Comparison of ENCODE assay signal across 29 mouse cellular contexts in genomic region chr2:178450961-178451360, GRCm38 (mm10). TPM values are rescaled to one million over a fixed set of nuclear protein-coding genes. Genes with fewer than 3 reads are reported as not detected.
"Had no signal": no experiment of that assay in that cellular context is flagged by ENCODE, and none has a peak within 500 bp of the region (broad histone marks: within the 10 kb centered on the region; RNA-seq: fewer than 3 reads in every experiment).

No protein-coding gene starts in this region.

- H3K4me2 ChIP-seq: heart, embryonic 11.5 days; hindbrain, embryonic 14.5 days; intestine, embryonic 15.5 days; limb, embryonic 13.5 days; limb, embryonic 15.5 days; liver, embryonic 12.5 days had no signal

- ATAC-seq: hindbrain, embryonic 16.5 days; inflammation-experienced regulatory T-cells, adult 6 months; intestine, embryonic 15.5 days; intestine, postnatal 0 days; liver, embryonic 12.5 days had no signal

- H3K27ac ChIP-seq: gastrocnemius, adult 2 months; heart, adult 2 months; hindbrain, embryonic 14.5 days; intestine, embryonic 15.5 days; layer of hippocampus, adult 2 months; left cerebral cortex, adult 2 months; limb, embryonic 13.5 days; limb, embryonic 15.5 days; liver, embryonic 12.5 days; liver, embryonic 14.5 days had no signal

- H3K27me3 ChIP-seq: intestine, embryonic 15.5 days; limb, embryonic 13.5 days; limb, embryonic 15.5 days; liver, embryonic 12.5 days had no signal

- H3K36me3 ChIP-seq: intestine, embryonic 15.5 days; limb, embryonic 13.5 days; limb, embryonic 15.5 days; liver, embryonic 12.5 days had no signal

- DNase-seq: gastrocnemius, adult 2 months; gastrocnemius, postnatal 10 days; gastrocnemius, postnatal 25 days; heart, adult 2 months; heart, postnatal 10 days; heart, postnatal 4 days; kidney, adult 18-20 months; kidney, adult 8-10 months; kidney, postnatal 10 days; kidney, postnatal 25 days; kidney, postnatal 4 days had no signal

- H3K4me1 ChIP-seq: liver, embryonic 12.5 days had no signal

- H3K9me3 ChIP-seq: intestine, embryonic 15.5 days; limb, embryonic 13.5 days; limb, embryonic 15.5 days; liver, embryonic 12.5 days had no signal

- H3K4me3 ChIP-seq: gastrocnemius, adult 2 months; heart, adult 2 months; intestine, embryonic 15.5 days; layer of hippocampus, adult 2 months; left cerebral cortex, adult 2 months; limb, embryonic 13.5 days; limb, embryonic 15.5 days; liver, embryonic 12.5 days had no signal

- H3K9ac ChIP-seq: hindbrain, embryonic 14.5 days; intestine, embryonic 15.5 days; limb, embryonic 13.5 days; limb, embryonic 15.5 days; liver, embryonic 12.5 days; liver, embryonic 14.5 days had no signal

RNA-seq across cellular contexts. Expression of gene Cdh26, which starts 20.6 kb away (rescaled TPM):
- total RNA-seq: gastrocnemius, adult 2 months; gastrocnemius, postnatal 25 days; gastrocnemius, postnatal 4 days; granulocyte monocyte progenitor cell, adult 5-6 weeks; heart, adult 2 months; heart, postnatal 25 days; liver, adult 2 months had no signal
- polyA plus RNA-seq: heart, embryonic 14.5 days; inflammation-experienced regulatory T-cells, adult 6 months; liver, adult 2 months had no signal

RNA-seq across cellular contexts. Expression of gene Ppp1r3d, which starts 36.7 kb away (rescaled TPM):
- polyA plus RNA-seq: inflammation-experienced regulatory T-cells, adult 6 months had no signal

RNA-seq across cellular contexts. Expression of gene Sycp2, which starts 43.5 kb away (rescaled TPM):
- total RNA-seq: granulocyte monocyte progenitor cell, adult 5-6 weeks; liver, adult 2 months had no signal
- polyA plus RNA-seq: inflammation-experienced regulatory T-cells, adult 6 months; intestine, postnatal 0 days; kidney, embryonic 14.5 days; liver, adult 2 months; liver, embryonic 12.5 days had no signal
